Mouse (Mus musculus) heart, adult 2 months (tissue): ENCODE measurements around the gene Polr3k.

Experiments
- CTCF ChIP-seq: fragments of 200-600 bp; IDR thresholded peaks from 2 replicates; pipeline ENCODE4 v1.8.1; 2022; ENCODE audit warnings: antibody characterized with exemption, mild to moderate bottlenecking, moderate library complexity
- POLR2A ChIP-seq: fragments of 200-500 bp; IDR thresholded peaks from 2 replicates; pipeline ENCODE4 v1.6.1; 2011; ENCODE audit warnings: mild to moderate bottlenecking, low read depth, low read length, control low read depth; ENCODE audit not compliant: insufficient read depth

DNA sequence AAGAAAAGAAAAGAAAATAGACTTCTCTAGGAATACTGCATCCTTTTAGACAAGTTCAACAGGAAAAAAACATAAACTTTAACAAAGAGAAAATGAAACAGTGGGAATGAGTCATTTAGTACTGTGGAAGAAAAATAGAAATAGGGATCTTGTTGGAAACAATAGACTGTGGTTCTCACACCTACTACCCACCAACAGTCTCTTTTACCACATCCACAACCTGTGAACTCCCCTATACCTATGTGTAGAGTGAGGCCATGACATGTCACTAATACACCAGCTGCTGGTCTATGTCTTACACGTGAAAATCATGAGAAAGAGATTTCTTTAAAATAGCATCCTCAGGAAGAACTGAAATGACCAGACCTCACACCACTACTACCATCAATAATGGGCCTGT lies 14.8 kb downstream of the Polr3k start:
- TF ChIP-seq CTCF (no peak), POLR2A (no peak)
